Mouse (Mus musculus) embryo, embryonic 11 days (tissue): ENCODE data around the gene Gabre.

Source experiments
- DNase-seq: peaks from one replicate; pipeline ENCODE4 v3.0.0-alpha.2; 2015

Gene Gabre

GRCm38 (mm10) chrX:72274659-72275371 is at the start of gene Gabre:
Gabre (minus strand) TSS chrX:72274803.
- peak; percentile 78 for DNase-seq

- no peak for DNase-seq
Measured at GRCm38 (mm10) chrX:72297812-72298211, 23.2 kb upstream of the Gabre start.

- DNase-seq, result no peak
Measured at GRCm38 (mm10) chrX:72275372-72275663, 715 bp upstream of the Gabre start.

GRCm38 (mm10) chrX:72273966-72274658 is 491 bp downstream of the Gabre start:
- peak; percentile 11 for DNase-seq

GRCm38 (mm10) chrX:72270637-72271036 is 4.0 kb downstream of the Gabre start:
- no peak for DNase-seq

- DNase-seq, result no peak
Measured at GRCm38 (mm10) chrX:72221717-72222116, 52.9 kb downstream of the Gabre start, which contains the start of gene Magea4. Magea4 (plus strand) TSS chrX:72222017.
